Mouse (Mus musculus): ENCODE measurements around the gene Pole4.
A peak's percentile ranks its signal among the peaks of the same experiment; 100 is the strongest.
"Not testable (repeated sequence)": the region's sequence is repeated elsewhere in the genome, so short reads cannot be mapped to it uniquely, and the experiment has no call there.

Gene Pole4

GRCm38 (mm10) chr6:82714841-82715240 is 9.7 kb upstream of the Pole4 start:
- DNase-seq (ENCODE audit: low read depth), result no peak

- peak; percentile 82 for DNase-seq (ENCODE audit: low read depth)
Observed at GRCm38 (mm10) chr6:82714243-82714642, 9.1 kb upstream of the Pole4 start.

- no peak for DNase-seq (ENCODE audit: low read depth)
Observed at GRCm38 (mm10) chr6:82707742-82708141, 2.6 kb upstream of the Pole4 start.

GRCm38 (mm10) chr6:82707241-82707640 is 2.1 kb upstream of the Pole4 start:
- no peak for DNase-seq (ENCODE audit: low read depth)

- DNase-seq (ENCODE audit: low read depth), result no peak
Observed at GRCm38 (mm10) chr6:82703710-82704109, 1.5 kb downstream of the Pole4 start.

- peak; percentile 89 for DNase-seq (ENCODE audit: low read depth)
Observed at GRCm38 (mm10) chr6:82702593-82703017, 2.6 kb downstream of the Pole4 start.

- no peak for DNase-seq (ENCODE audit: low read depth)
Observed at GRCm38 (mm10) chr6:82701296-82701695, 3.9 kb downstream of the Pole4 start.

- DNase-seq (ENCODE audit: low read depth), result no peak
Observed at GRCm38 (mm10) chr6:82699831-82700230, 5.3 kb downstream of the Pole4 start.

GRCm38 (mm10) chr6:82696736-82697135 is 8.4 kb downstream of the Pole4 start:
- DNase-seq (ENCODE audit: low read depth), result no peak

GRCm38 (mm10) chr6:82694668-82695067 is 10.5 kb downstream of the Pole4 start:
- DNase-seq (ENCODE audit: low read depth), result no peak

GRCm38 (mm10) chr6:82689474-82689873 is 15.7 kb downstream of the Pole4 start:
- DNase-seq (ENCODE audit: low read depth), result no peak

- DNase-seq (ENCODE audit: low read depth), result not testable (repeated sequence)
Observed at GRCm38 (mm10) chr6:82688586-82688985, 16.6 kb downstream of the Pole4 start.

- DNase-seq (ENCODE audit: low read depth), result no peak
Observed at GRCm38 (mm10) chr6:82684136-82684535, 21.0 kb downstream of the Pole4 start.

- not testable (repeated sequence) for DNase-seq (ENCODE audit: low read depth)
Observed at GRCm38 (mm10) chr6:82679286-82679685, 25.9 kb downstream of the Pole4 start.

- DNase-seq (ENCODE audit: low read depth), result not testable (repeated sequence)
Observed at GRCm38 (mm10) chr6:82677629-82678028, 27.5 kb downstream of the Pole4 start.

- no peak for DNase-seq (ENCODE audit: low read depth)
Observed at GRCm38 (mm10) chr6:82666480-82666879, 38.7 kb downstream of the Pole4 start.

GRCm38 (mm10) chr6:82653169-82653525 is 52.0 kb downstream of the Pole4 start:
- DNase-seq (ENCODE audit: low read depth), result no peak

- DNase-seq (ENCODE audit: low read depth), result peak; percentile 98
Observed at GRCm38 (mm10) chr6:82652521-82653168, 52.5 kb downstream of the Pole4 start.

- DNase-seq (ENCODE audit: low read depth), result no peak
Observed at GRCm38 (mm10) chr6:82649096-82649495, 56.1 kb downstream of the Pole4 start.

- DNase-seq (ENCODE audit: low read depth), result peak; percentile 23
Observed at GRCm38 (mm10) chr6:82647940-82648655, 57.1 kb downstream of the Pole4 start.

- DNase-seq (ENCODE audit: low read depth), result no peak
Observed at GRCm38 (mm10) chr6:82647001-82647400, 58.2 kb downstream of the Pole4 start.

- no peak for DNase-seq (ENCODE audit: low read depth)
Observed at GRCm38 (mm10) chr6:82640046-82640445, 65.1 kb downstream of the Pole4 start.

GRCm38 (mm10) chr6:82625331-82625730 is 79.8 kb downstream of the Pole4 start:
- not testable (repeated sequence) for DNase-seq (ENCODE audit: low read depth)

- no peak for DNase-seq (ENCODE audit: low read depth)
Observed at GRCm38 (mm10) chr6:82613201-82613600, 92.0 kb downstream of the Pole4 start.
